Mouse (Mus musculus) C2C12 (cell line): Measurements from ENCODE around the gene Tfr2. TPM values are rescaled to one million over a fixed set of nuclear protein-coding genes. Genes with fewer than 3 reads are reported as not detected.

Source experiments
- H3K27me3 ChIP-seq: one replicate; pipeline ENCODE4 v1.6.1; 2011; ENCODE audit not compliant: control insufficient read depth, insufficient read depth, insufficient read length
- H3K36me3 ChIP-seq: one replicate; pipeline ENCODE4 v1.6.1; 2011; ENCODE audit not compliant: control insufficient read depth, insufficient read depth
- H3K4me3 ChIP-seq: one replicate; pipeline ENCODE4 v1.5.1; 2011; ENCODE audit warnings: mild to moderate bottlenecking, control low read depth; ENCODE audit not compliant: poor library complexity, insufficient read depth, severe bottlenecking
- H3K79me2 ChIP-seq: one replicate; pipeline ENCODE4 v1.6.1; 2011; ENCODE audit not compliant: control insufficient read depth, insufficient read depth
- H3K79me3 ChIP-seq: one replicate; pipeline ENCODE4 v1.6.1; 2011; ENCODE audit warnings: low read depth, control low read depth
- H3ac ChIP-seq: one replicate; pipeline ENCODE3; 2011; ENCODE audit warnings: low read depth; ENCODE audit not compliant: control insufficient read depth, insufficient read length
- CEBPB ChIP-seq: IDR thresholded peaks from one replicate; pipeline ENCODE4 v1.6.1; 2011; ENCODE audit warnings: low read depth, mild to moderate bottlenecking, control low read depth, moderate library complexity
- CTCF ChIP-seq: IDR thresholded peaks from one replicate; pipeline ENCODE4 v1.5.1; 2011; ENCODE audit not compliant: control insufficient read depth, insufficient read depth, insufficient read length
- FOSL1 ChIP-seq: IDR thresholded peaks from one replicate; pipeline ENCODE4 v1.8.0; 2011; ENCODE audit warnings: mild to moderate bottlenecking, low read length; ENCODE audit not compliant: poor library complexity, insufficient read depth, severe bottlenecking
- MAX ChIP-seq: IDR thresholded peaks from one replicate; pipeline ENCODE4 v1.6.1; 2011; ENCODE audit warnings: mild to moderate bottlenecking, control low read depth
- MYOD1 ChIP-seq: IDR thresholded peaks from one replicate; pipeline ENCODE4 v1.6.1; 2011; ENCODE audit warnings: low read depth; ENCODE audit not compliant: control insufficient read depth, insufficient read length
- MYOG ChIP-seq: IDR thresholded peaks from one replicate; pipeline ENCODE4 v1.6.1; 2011; ENCODE audit not compliant: control insufficient read depth, insufficient read length; ENCODE audit errors: extremely low read depth
- USF1 ChIP-seq: IDR thresholded peaks from one replicate; pipeline ENCODE4 v1.6.1; 2011; ENCODE audit warnings: low read depth, mild to moderate bottlenecking, control low read depth, moderate library complexity
- polyA plus RNA-seq: library from polyadenylated mRNA; unstranded; fragments of >200 nt; fragmentation: generic; extraction: Trizol; gene quantifications from one replicate; pipeline ENCODE4 v1.2.1, GENCODE M21; 2012; ENCODE audit warnings: missing spikeins

Tfr2 gene
- polyA plus RNA-seq, 1 experiment, result 0.14 TPM

DNA sequence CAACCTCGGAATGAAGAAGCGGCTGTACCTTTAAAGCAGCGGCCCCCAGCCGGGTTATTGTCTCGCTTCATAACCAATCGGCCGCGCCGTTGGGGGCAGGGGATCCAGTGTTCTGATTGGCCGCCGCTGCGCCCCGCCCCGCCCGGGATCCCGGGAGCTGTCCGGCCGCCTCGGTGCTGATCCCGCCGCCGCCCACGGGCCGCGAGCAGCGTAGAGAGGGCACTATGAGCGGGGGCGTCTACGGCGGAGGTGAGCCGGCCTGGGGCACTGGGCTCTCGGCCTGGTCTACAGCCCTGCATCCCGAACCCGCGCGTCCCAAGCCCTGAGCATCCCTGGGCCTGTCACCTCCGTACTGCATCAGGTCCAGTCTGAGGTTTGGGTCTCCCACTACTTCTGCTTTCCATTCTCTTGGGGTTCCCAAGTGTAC lies 16.2 kb upstream of the Tfr2 start, which contains the start of gene Actl6b:
Actl6b (plus strand) TSS at position 107 of the 427 bp plus-strand sequence.
- no peak for TF ChIP-seq FOSL1
- no peak for TF ChIP-seq USF1
- TF ChIP-seq MAX, result no peak
- TF ChIP-seq CEBPB, result no peak
- H3K36me3 ChIP-seq, result no peaks in the 10 kb centered on the region
- H3K27me3 ChIP-seq, result peaks cover 25% of the 10 kb centered on the region
- H3K79me2 ChIP-seq, result no peaks in the 10 kb centered on the region
- H3K79me3 ChIP-seq, result no peaks in the 10 kb centered on the region
- no peak within 1 kb of the TSS for H3ac ChIP-seq
- no peak within 1 kb of the TSS for H3K4me3 ChIP-seq

DNA sequence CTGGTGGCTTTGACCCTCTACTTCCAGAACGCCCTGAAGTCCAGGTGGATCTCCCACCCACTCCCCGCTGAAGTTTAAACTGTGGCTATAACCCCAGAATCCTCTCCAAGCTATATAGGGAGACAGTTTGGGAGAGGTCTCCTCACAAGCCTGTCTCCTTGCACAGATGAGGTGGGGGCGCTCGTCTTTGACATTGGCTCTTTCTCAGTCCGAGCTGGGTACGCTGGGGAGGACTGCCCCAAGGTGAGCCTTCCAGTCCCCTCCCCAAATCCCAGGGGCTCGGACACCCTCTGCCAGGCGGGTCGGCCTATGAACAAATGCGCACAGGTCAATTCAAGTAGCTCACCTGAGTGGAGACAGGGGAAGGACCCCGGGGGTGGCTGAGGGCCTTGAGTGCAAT lies 15.7 kb upstream of the Tfr2 start:
- TF ChIP-seq MAX (no peak), MYOG (no peak), CEBPB (no peak), USF1 (no peak), FOSL1 (no peak), CTCF (no peak), MYOD1 (no peak)
- no peaks in the 10 kb centered on the region for H3K79me3 ChIP-seq
- no peaks in the 10 kb centered on the region for H3K79me2 ChIP-seq
- H3ac ChIP-seq, result no peak overlapping the region
- peaks cover 23% of the 10 kb centered on the region for H3K27me3 ChIP-seq
- H3K36me3 ChIP-seq, result no peaks in the 10 kb centered on the region
- H3K4me3 ChIP-seq, result no peak overlapping the region

DNA sequence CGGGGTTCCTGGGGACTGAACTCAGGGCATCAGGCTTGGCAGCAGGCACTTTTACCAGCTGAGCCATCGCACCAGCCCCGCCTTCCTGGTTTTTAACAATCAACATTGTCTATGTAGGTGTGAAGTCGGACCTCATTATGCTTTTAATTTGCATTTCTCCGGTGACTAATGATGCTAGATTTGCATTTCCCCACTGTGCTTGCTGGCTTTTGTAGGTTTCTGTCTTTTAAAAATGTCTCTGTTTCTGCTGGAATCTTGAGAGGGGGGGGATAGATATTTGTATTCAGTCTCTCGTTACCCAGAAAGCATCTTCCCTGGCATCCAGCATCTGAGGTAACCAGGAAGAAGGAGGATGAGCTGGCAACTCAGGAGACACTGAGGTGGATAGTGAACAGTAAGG lies 8.1 kb upstream of the Tfr2 start:
- H3K4me3 ChIP-seq, result no peak overlapping the region
- H3K36me3 ChIP-seq, result no peaks in the 10 kb centered on the region
- no peak overlapping the region for H3ac ChIP-seq
- peaks cover 44% of the 10 kb centered on the region for H3K27me3 ChIP-seq
- TF ChIP-seq MYOG (no peak), USF1 (no peak), FOSL1 (no peak), CEBPB (no peak), CTCF (no peak), MYOD1 (no peak), MAX (no peak)
- H3K79me2 ChIP-seq, result no peaks in the 10 kb centered on the region
- no peaks in the 10 kb centered on the region for H3K79me3 ChIP-seq

DNA sequence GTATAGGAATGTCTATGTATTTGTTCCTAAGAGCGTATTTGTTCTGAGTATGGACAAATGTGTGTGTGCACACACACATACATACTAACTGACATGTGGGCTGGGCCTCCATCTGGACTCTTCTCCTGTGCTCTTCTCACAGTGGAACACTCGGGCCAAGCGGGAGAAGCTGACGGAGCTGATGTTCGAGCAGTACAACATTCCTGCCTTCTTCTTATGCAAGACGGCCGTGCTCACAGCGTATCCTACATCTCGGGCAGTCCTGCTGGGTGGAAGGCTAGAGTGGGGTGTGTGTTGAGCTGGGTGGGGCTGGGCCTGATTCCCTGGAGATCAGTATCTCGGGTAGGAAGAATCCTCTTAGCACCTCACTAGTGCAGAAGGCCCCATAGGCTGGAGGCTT lies 6.7 kb upstream of the Tfr2 start:
- H3K79me3 ChIP-seq, result no peaks in the 10 kb centered on the region
- H3ac ChIP-seq, result no peak overlapping the region
- no peaks in the 10 kb centered on the region for H3K79me2 ChIP-seq
- no peaks in the 10 kb centered on the region for H3K36me3 ChIP-seq
- peaks cover 50% of the 10 kb centered on the region for H3K27me3 ChIP-seq
- TF ChIP-seq MYOG (no peak), FOSL1 (no peak), CEBPB (no peak), CTCF (no peak), USF1 (no peak), MYOD1 (no peak), MAX (no peak)
- H3K4me3 ChIP-seq, result no peak overlapping the region

DNA sequence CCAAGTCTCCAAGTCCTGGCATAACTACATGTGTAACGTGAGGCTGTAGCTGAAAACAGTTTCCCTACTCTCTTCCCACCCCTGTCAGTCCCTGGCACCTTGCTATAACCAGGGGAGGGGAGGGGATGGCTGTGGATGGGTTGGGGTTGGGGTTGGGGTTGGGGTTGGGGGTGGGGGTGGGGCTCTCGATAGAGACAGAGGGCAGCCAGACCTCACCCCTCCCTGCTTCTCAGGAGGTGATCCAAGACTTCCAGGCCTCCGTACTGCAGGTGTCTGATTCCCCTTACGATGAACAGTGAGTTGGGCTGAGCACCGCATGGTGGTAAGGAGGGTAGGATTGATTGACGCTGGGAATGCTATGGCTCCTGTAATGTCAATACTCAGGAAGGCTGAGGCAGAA lies 3.9 kb upstream of the Tfr2 start:
- Histone ChIP-seq H3K27me3 (peaks cover 45% of the 10 kb centered on the region), H3K79me2 (no peaks in the 10 kb centered on the region), H3ac (no peak overlapping the region), H3K79me3 (no peaks in the 10 kb centered on the region), H3K36me3 (no peaks in the 10 kb centered on the region), H3K4me3 (no peak overlapping the region)
- TF ChIP-seq CTCF, result no peak
- no peak for TF ChIP-seq CEBPB
- no peak for TF ChIP-seq MYOG
- no peak for TF ChIP-seq MAX
- no peak for TF ChIP-seq MYOD1
- no peak for TF ChIP-seq USF1
- TF ChIP-seq FOSL1, result no peak

DNA sequence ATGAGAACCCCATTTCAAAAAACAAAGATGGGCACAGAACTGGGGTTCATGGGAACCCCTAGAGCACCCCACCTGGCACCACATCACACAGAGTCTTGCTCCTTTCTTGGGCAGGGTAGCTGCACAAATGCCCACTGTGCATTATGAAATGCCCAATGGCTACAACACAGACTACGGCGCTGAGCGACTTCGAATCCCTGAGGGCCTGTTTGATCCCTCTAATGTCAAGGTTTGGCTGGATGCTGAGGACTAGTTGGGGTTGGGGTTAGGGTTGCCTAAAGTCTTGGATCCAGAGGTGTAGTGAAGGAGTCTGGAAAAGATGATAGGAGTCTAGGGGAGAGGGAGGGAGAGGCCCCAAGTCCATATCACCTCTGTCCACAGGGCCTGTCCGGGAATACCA lies 3.2 kb upstream of the Tfr2 start:
- Histone ChIP-seq H3K4me3 (no peak overlapping the region), H3ac (no peak overlapping the region)

More for the DNA sequence above, 3.2 kb upstream of the Tfr2 start:
- Histone ChIP-seq H3K27me3 (peaks cover 39% of the 10 kb centered on the region), H3K36me3 (no peaks in the 10 kb centered on the region), H3K79me2 (no peaks in the 10 kb centered on the region), H3K79me3 (no peaks in the 10 kb centered on the region)
- TF ChIP-seq MAX, result no peak
- no peak for TF ChIP-seq FOSL1
- TF ChIP-seq USF1, result no peak
- TF ChIP-seq MYOD1, result no peak
- no peak for TF ChIP-seq CEBPB
- TF ChIP-seq CTCF, result no peak
- TF ChIP-seq MYOG, result no peak
